23 mouse cellular contexts compared by ENCODE assay signal in genomic region chr8:84520999-84521398, GRCm38 (mm10).
DNase-seq lines count a peak whose midpoint lies in the region; ATAC-seq lines count a peak whose summit lies in the region.
"Had no signal": no experiment of that assay in that cellular context is flagged by ENCODE, and none has a peak within 500 bp of the region (broad histone marks: within the 10 kb centered on the region; RNA-seq: fewer than 3 reads in every experiment).

No protein-coding gene starts in this region.

- H3K36me3 ChIP-seq in hindbrain, embryonic 13.5 days: peaks cover 70% of the 10 kb centered on the region
- H3K36me3 ChIP-seq in hindbrain, embryonic 12.5 days: peaks cover 30% of the 10 kb centered on the region
- H3K36me3 ChIP-seq in neural tube, embryonic 13.5 days: peaks cover 79% of the 10 kb centered on the region
- H3K36me3 ChIP-seq: embryonic facial prominence, embryonic 13.5 days; heart, embryonic 13.5 days; kidney, embryonic 15.5 days had no signal

- H3K9ac ChIP-seq in hindbrain, embryonic 13.5 days: no peak overlapping the region
- H3K9ac ChIP-seq in hindbrain, embryonic 12.5 days: no peak overlapping the region
- no peak overlapping the region for H3K9ac ChIP-seq in neural tube, embryonic 13.5 days
- H3K9ac ChIP-seq: embryonic facial prominence, embryonic 13.5 days; kidney, embryonic 15.5 days; liver, embryonic 14.5 days; midbrain, embryonic 12.5 days had no signal

- peak; percentile 69 to 70 for DNase-seq in cerebellum, postnatal 10 days
- DNase-seq in cerebellum, adult 18-20 months: no peak
- no peak for DNase-seq in neural tube, embryonic 10.5 days (ENCODE audit: extremely low spot score, low spot score)
- DNase-seq in thymus, postnatal 14 days: peak; percentile 45
- no peak for DNase-seq in adrenal gland, adult 18-20 months (ENCODE audit: low spot score in 2 of 2)
- DNase-seq: adrenal gland, postnatal 10 days; cerebellum, adult 9-10 months; gastrocnemius, postnatal 14 days; heart, adult 18-20 months; heart, postnatal 4 days; retina, postnatal 1 day had no signal

- no peaks in the 10 kb centered on the region for H3K27me3 ChIP-seq in hindbrain, embryonic 13.5 days
- no peaks in the 10 kb centered on the region for H3K27me3 ChIP-seq in hindbrain, embryonic 12.5 days
- no peaks in the 10 kb centered on the region for H3K27me3 ChIP-seq in neural tube, embryonic 13.5 days
- H3K27me3 ChIP-seq: embryonic facial prominence, embryonic 13.5 days; heart, embryonic 13.5 days; kidney, embryonic 15.5 days; midbrain, embryonic 12.5 days had no signal

- no peaks in the 10 kb centered on the region for H3K9me3 ChIP-seq in hindbrain, embryonic 13.5 days
- no peaks in the 10 kb centered on the region for H3K9me3 ChIP-seq in hindbrain, embryonic 12.5 days (replicated peaks)
- H3K9me3 ChIP-seq in neural tube, embryonic 13.5 days: peaks cover 4% of the 10 kb centered on the region; the same call in 1 of the 2 replicates

- no peak overlapping the region for H3K4me3 ChIP-seq in hindbrain, embryonic 13.5 days
- H3K4me3 ChIP-seq in hindbrain, embryonic 12.5 days: no peak overlapping the region
- no peak overlapping the region for H3K4me3 ChIP-seq in neural tube, embryonic 13.5 days
- H3K4me3 ChIP-seq: embryonic facial prominence, embryonic 13.5 days; heart, embryonic 13.5 days; kidney, embryonic 15.5 days; midbrain, embryonic 12.5 days; myocyte had no signal

- 49% methylated on average over 2 of the region's 2 CpGs for WGBS in hindbrain, embryonic 13.5 days
- 67% methylated on average over 2 of the region's 2 CpGs for WGBS in hindbrain, embryonic 12.5 days
- WGBS in neural tube, embryonic 13.5 days: 55% methylated on average over 2 of the region's 2 CpGs

- H3K4me1 ChIP-seq in hindbrain, embryonic 13.5 days (replicated peaks): no peaks in the 10 kb centered on the region
- H3K4me1 ChIP-seq in hindbrain, embryonic 12.5 days: no peaks in the 10 kb centered on the region
- peaks cover 4% of the 10 kb centered on the region; the same call in 1 of the 2 replicates for H3K4me1 ChIP-seq in neural tube, embryonic 13.5 days (replicated peaks)
- H3K4me1 ChIP-seq: embryonic facial prominence, embryonic 13.5 days; kidney, embryonic 15.5 days; midbrain, embryonic 12.5 days had no signal

- ATAC-seq in hindbrain, embryonic 13.5 days (ENCODE audit: low FRiP score): no peak
- no peak for ATAC-seq in hindbrain, embryonic 12.5 days (ENCODE audit: low FRiP score)
- no peak for ATAC-seq in neural tube, embryonic 13.5 days (ENCODE audit: low read depth)
- ATAC-seq: CD4-positive, CD25-positive, alpha-beta regulatory T cell, adult 4 months; intestine, embryonic 16.5 days; Patski had no signal

- peak overlapping the region; percentile 48; the same call in 1 of the 2 replicates for H3K27ac ChIP-seq in hindbrain, embryonic 13.5 days
- H3K27ac ChIP-seq in hindbrain, embryonic 12.5 days: no peak overlapping the region
- peak overlapping the region; percentile 64; the same call in 1 of the 2 replicates for H3K27ac ChIP-seq in neural tube, embryonic 13.5 days (replicated peaks)
- H3K27ac ChIP-seq: embryonic facial prominence, embryonic 13.5 days; kidney, embryonic 15.5 days; liver, embryonic 14.5 days; midbrain, embryonic 12.5 days had no signal

- H3K4me2 ChIP-seq in hindbrain, embryonic 13.5 days: no peak overlapping the region
- H3K4me2 ChIP-seq in hindbrain, embryonic 12.5 days (replicated peaks): no peak overlapping the region
- H3K4me2 ChIP-seq in neural tube, embryonic 13.5 days: no peak overlapping the region
- H3K4me2 ChIP-seq: embryonic facial prominence, embryonic 13.5 days; kidney, embryonic 15.5 days; midbrain, embryonic 12.5 days had no signal

Comparison
In these comparisons a context has a peak if more than half of its experiments do, and no peak if none do; other contexts are left out.
1. DNase-seq: peak in cerebellum, postnatal 10 days (2 of 2) and thymus, postnatal 14 days (single experiment); none in cerebellum, adult 18-20 months (0 of 2), neural tube, embryonic 10.5 days (single experiment) and adrenal gland, adult 18-20 months (0 of 2).